Mouse (Mus musculus): ENCODE measurements at regions not wholly inside any gene's neighbourhood (a gene's known extent, or its start where the extent isn't known, plus 50 kb on each side); places are given as distances from the start of the nearest gene placed in this dataset.
"Not testable (repeated sequence)": the region's sequence is repeated elsewhere in the genome, so short reads cannot be mapped to it uniquely, and the experiment has no call there.

- no peak for DNase-seq
Measured at GRCm38 (mm10) chr7:138008601-138009000, 388.9 kb downstream of the Tcerg1l start.

DNA sequence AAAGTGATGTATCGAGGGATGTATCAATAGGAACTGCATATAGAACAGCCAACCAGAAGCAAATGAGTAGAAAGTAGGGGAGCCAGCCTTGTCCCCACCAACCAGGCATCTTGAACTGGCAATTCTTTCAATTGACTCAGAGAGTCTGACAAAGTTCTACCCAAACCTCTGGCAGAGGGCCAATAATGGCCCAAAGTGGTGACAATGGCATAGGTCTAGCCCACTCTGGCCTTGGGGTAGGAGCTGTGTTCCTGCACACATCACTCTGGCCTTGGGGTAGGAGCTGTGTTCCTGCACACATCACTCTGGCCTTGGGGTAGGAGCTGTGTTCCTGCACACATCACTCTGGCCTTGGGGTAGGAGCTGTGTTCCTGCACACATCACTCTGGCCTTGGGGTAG is 373.5 kb downstream of the Tcerg1l start:
- not testable (repeated sequence) for DNase-seq

- DNase-seq, result no peak
Measured at GRCm38 (mm10) chr7:138051696-138052095, 345.8 kb downstream of the Tcerg1l start.

- no peak for DNase-seq
Measured at GRCm38 (mm10) chr7:138054756-138055155, 342.8 kb downstream of the Tcerg1l start.

DNA sequence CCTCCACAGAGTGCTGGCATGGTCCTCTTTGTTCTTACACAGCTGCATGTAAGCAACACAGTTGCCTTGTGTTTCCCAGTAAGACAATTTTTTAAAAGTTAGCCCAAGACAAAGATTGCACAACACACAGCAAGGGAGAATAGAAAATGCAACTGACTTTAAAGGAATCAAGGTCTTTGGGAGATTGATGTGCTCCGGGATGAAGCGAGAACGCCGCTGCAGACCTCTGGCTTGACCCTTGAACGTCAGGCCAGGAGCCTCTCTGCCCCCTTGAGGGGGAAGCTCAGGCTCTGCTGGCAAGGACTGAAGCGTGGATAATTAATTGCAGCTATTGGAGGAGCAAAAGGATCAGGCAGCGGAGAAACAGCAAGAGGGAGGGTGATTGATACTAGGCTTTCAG is 336.4 kb downstream of the Tcerg1l start:
- DNase-seq, result no peak

DNA sequence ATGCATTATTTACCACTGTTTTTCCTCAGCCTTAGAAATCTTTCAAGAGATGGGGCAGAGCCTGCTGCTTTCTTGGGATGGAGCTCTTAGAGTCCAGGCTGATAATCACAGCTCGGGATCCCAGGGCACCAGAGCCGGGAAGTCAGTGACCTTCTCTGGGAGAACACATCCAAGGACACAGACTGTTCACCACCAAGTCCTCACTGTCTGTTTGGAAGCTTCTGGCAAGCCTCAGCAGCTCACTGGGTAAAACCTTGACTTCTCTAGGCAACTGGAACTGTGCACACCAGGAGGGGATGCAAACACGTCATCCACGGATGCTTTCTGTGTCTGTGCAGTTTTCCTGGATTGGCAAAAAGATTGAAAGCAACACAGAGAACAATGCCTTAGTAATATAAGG is 330.6 kb downstream of the Tcerg1l start:
- DNase-seq, result no peak

GRCm38 (mm10) chr7:138075231-138075630 is 322.3 kb downstream of the Tcerg1l start:
- no peak for DNase-seq

DNA sequence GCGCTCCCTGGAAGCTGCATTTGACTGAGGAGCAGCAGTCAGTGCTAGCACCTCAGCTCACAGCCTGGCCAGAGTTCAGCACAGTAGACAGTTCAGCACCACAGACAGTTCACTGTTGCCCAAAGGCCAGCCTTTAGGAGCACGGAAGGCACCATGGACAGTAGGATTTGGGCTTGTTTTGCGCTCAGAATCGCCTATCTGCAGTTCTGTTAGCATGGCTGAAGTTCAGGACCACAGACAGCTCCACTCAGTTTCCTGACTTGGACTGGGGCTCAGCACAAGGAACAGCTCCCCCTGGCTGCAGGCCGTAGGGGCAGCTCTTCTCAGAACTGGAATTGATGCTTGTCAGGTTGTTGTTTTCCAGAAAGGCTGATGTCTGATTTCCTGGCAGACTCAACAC is 313.6 kb downstream of the Tcerg1l start:
- DNase-seq, result peak; percentile 96

DNA sequence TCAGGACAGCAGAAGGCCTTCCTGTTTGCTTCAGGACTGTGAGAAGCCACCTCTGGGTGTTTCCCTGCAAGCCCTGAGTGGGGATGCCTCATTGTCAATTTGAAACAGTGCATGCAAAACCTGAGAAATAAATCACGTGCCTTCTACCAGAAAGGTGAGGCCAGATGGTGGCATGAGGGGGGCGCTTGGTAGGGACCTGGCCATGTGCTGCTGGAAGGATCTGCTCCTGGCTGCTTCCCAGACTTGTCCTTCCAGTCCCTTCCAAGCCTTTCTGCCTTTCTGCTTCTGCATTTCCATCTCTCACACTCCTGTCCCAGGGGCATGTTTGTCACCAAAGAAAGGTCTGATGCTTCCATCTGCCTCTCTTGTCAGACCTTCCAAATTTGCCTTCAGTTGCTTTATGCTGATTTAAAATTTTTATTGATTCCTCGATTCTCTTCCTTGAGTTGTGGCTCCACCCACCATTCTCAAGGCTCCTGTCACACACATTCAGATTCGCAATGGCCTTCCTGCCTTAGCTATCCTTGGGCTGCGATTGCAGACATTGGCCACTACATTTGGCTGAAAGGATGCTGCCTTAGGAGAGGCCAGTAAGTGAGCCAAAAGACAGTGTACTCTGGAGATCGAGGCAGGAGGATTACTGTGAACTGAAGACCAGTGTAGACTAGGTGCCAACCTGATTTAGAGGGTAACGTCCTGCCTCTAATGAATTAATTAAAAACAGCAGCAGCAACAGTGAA is 289.9 kb downstream of the Tcerg1l start:
- DNase-seq, result no peak

GRCm38 (mm10) chr7:138121497-138121896 is 276.0 kb downstream of the Tcerg1l start:
- DNase-seq, result peak; percentile 19

GRCm38 (mm10) chr7:138129701-138130100 is 267.8 kb downstream of the Tcerg1l start:
- DNase-seq, result no peak

GRCm38 (mm10) chr7:138133427-138133826 is 264.1 kb downstream of the Tcerg1l start:
- no peak for DNase-seq

GRCm38 (mm10) chr7:138137934-138138333 is 259.6 kb downstream of the Tcerg1l start:
- no peak for DNase-seq

GRCm38 (mm10) chr7:138139766-138140165 is 257.8 kb downstream of the Tcerg1l start:
- DNase-seq, result no peak

- no peak for DNase-seq
Measured at GRCm38 (mm10) chr7:138149496-138149895, 248.0 kb downstream of the Tcerg1l start.

GRCm38 (mm10) chr7:138153455-138154167 is 243.9 kb downstream of the Tcerg1l start:
- DNase-seq, result no peak

Data from kidney, postnatal 10 days (tissue).